Mouse (Mus musculus): ENCODE results near the gene Rasgrp2. TPM values are rescaled to one million over a fixed set of nuclear protein-coding genes. Genes with fewer than 3 reads are reported as not detected.
A peak's percentile ranks its signal among the peaks of the same experiment; 100 is the strongest.

Rasgrp2 gene
- polyA plus RNA-seq, 1 experiment from 2014 or later = 38.4 TPM

GRCm38 (mm10) chr19:6409176-6409575, 10.0 kb downstream of the Rasgrp2 start:
- Histone ChIP-seq H3K9me3 (no peaks in the 10 kb centered on the region), H3K4me3 (no peak overlapping the region), H3K36me3 (no peaks in the 10 kb centered on the region), H3K27me3 (replicated peaks) (peaks cover 23% of the 10 kb centered on the region), H3K9ac (no peak overlapping the region), H3K4me1 (no peaks in the 10 kb centered on the region), H3K4me2 (no peak overlapping the region), H3K27ac (replicated peaks) (no peak overlapping the region)
- 71% methylated on average over 5 of the region's 5 CpGs for WGBS
- ATAC-seq (ENCODE audit: extremely low read depth, insufficient number of reproducible peaks, low FRiP score, low TSS enrichment) = no peak

DNA sequence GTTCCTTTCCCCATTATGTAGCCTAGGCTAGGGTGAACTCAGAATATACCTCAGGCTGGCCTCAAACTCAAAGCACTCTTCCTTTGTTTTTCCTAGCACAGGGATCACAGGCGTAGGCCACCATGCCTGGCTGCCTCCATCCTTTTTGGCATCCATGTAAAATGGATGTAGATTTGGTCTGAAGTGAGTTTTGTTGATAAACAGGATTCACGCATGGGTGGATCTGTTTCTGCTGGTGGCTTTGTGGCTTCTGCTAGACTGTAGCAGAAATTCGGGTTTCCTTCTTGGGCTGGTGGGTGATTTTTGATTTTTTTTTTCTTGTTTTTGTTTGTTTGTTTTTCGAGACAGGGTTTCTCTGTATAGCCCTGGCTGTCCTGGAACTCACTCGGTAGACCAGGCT, 10.8 kb downstream of the Rasgrp2 start:
- Histone ChIP-seq H3K27me3 (replicated peaks) (peaks cover 25% of the 10 kb centered on the region), H3K9ac (no peak overlapping the region), H3K4me3 (no peak overlapping the region), H3K27ac (replicated peaks) (no peak overlapping the region), H3K36me3 (no peaks in the 10 kb centered on the region), H3K4me2 (no peak overlapping the region), H3K4me1 (no peaks in the 10 kb centered on the region), H3K9me3 (no peaks in the 10 kb centered on the region)
- WGBS = 75% methylated on average over 5 of the region's 5 CpGs
- no peak for ATAC-seq (ENCODE audit: extremely low read depth, insufficient number of reproducible peaks, low FRiP score, low TSS enrichment)

DNA sequence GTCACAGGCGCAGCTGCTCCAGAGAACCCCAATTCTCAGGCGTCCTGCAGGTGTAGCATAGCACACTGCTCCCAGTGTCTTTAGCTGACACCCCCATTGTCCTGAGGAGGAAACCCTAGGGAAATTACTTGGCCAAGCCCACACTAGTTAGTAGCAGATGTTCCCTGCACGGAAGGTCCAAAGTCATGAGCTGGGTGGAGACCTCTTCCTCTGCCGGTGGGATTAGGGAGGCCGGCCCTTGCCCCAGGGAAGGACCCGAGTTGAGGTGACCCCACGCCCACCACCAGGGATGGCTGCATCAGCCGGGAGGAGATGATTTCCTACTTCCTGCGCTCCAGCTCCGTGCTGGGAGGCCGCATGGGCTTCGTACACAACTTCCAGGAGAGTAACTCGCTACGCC, 13.7 kb downstream of the Rasgrp2 start:
- Histone ChIP-seq H3K4me1 (peaks cover 20% of the 10 kb centered on the region), H3K36me3 (no peaks in the 10 kb centered on the region), H3K9ac (no peak overlapping the region), H3K4me3 (no peak overlapping the region), H3K27ac (replicated peaks) (no peak overlapping the region), H3K27me3 (replicated peaks) (peaks cover 54% of the 10 kb centered on the region), H3K4me2 (no peak overlapping the region), H3K9me3 (no peaks in the 10 kb centered on the region)
- no peak for ATAC-seq (ENCODE audit: extremely low read depth, insufficient number of reproducible peaks, low FRiP score, low TSS enrichment)
- 55% methylated on average over 14 of the region's 14 CpGs for WGBS

- peaks cover 30% of the 10 kb centered on the region for H3K4me1 ChIP-seq
- 17% methylated on average over 6 of the region's 6 CpGs for WGBS
- H3K27ac ChIP-seq (replicated peaks) = no peak overlapping the region
- H3K4me2 ChIP-seq = no peak overlapping the region
- H3K9me3 ChIP-seq = no peaks in the 10 kb centered on the region
- no peaks in the 10 kb centered on the region for H3K36me3 ChIP-seq
- H3K9ac ChIP-seq = 0 out of 2 replicates have a peak overlapping the region, but pooled peaks have one; percentile 3
- H3K27me3 ChIP-seq (replicated peaks) = peaks cover 80% of the 10 kb centered on the region
- no peak overlapping the region for H3K4me3 ChIP-seq
- ATAC-seq (ENCODE audit: extremely low read depth, insufficient number of reproducible peaks, low FRiP score, low TSS enrichment) = no peak
These were observed 16.3 kb downstream of the Rasgrp2 start for GRCm38 (mm10) chr19:6415454-6415853.

GRCm38 (mm10) chr19:6416124-6416770, 17.1 kb downstream of the Rasgrp2 start:
- no peak overlapping the region for H3K27ac ChIP-seq (replicated peaks)
- no peak overlapping the region for H3K4me2 ChIP-seq
- H3K4me1 ChIP-seq = peaks cover 30% of the 10 kb centered on the region
- H3K9me3 ChIP-seq = no peaks in the 10 kb centered on the region
- no peak for ATAC-seq (ENCODE audit: extremely low read depth, insufficient number of reproducible peaks, low FRiP score, low TSS enrichment)
- peaks cover 88% of the 10 kb centered on the region for H3K27me3 ChIP-seq (replicated peaks)
- H3K4me3 ChIP-seq = no peak overlapping the region
- WGBS = 14% methylated on average over 9 of the region's 9 CpGs
- no peaks in the 10 kb centered on the region for H3K36me3 ChIP-seq
- 0 out of 2 replicates have a peak overlapping the region, but pooled peaks have one; percentile 11 for H3K9ac ChIP-seq

DNA sequence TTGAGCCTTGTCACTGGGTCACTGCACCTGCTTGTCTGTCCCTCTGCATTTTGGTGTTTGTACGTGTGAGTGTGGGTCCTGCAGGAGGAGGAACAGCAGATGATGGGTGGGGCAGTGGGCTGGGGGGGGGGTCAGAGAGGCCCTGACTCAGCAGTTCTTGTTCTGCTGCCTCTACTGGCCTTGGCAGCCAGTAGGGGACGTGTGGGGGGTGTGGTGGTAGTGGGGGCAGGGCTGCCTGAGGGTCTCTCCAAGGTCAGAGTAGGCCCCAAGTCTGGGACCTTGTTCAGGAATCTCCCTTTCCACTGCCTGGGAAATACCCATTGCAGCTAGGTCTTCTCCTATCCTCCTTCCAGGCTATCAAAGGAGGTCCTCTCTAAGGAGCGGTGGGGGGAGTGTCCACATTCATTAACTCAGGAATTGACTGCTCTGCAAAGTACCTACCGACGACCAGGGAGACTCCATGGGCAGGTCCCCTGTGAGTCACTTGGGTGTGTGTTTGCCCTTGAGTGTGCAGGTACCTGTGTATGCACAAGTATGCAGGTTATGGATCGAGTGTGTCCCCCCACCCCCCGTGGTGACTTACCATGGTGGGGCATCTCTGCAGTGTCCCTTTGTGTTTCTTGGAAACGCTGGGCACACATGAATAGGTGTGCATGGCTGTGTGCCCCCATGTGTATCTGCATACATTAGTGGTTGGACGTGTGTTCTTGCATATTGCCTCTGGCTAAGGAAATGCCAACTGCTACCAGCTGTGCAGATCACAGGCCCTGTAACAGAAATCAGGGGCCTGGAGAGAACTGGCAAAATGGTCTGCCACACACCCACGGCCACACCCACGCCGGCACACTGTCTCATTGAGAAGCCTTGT, 18.0 kb downstream of the Rasgrp2 start:
- H3K4me1 ChIP-seq = peaks cover 30% of the 10 kb centered on the region
- no peaks in the 10 kb centered on the region for H3K36me3 ChIP-seq
- whole genome bisulfite sequencing = 62% methylated on average over 12 of the region's 12 CpGs
- peaks cover 97% of the 10 kb centered on the region for H3K27me3 ChIP-seq (replicated peaks)
- no peak overlapping the region for H3K9ac ChIP-seq
- no peaks in the 10 kb centered on the region for H3K9me3 ChIP-seq
- no peak overlapping the region for H3K4me3 ChIP-seq
- no peak for ATAC-seq (ENCODE audit: extremely low read depth, insufficient number of reproducible peaks, low FRiP score, low TSS enrichment)
- no peak overlapping the region for H3K4me2 ChIP-seq
- H3K27ac ChIP-seq (replicated peaks) = no peak overlapping the region

- Histone ChIP-seq H3K9me3 (no peaks in the 10 kb centered on the region), H3K27ac (replicated peaks) (no peak within 1 kb of the TSS), H3K27me3 (replicated peaks) (peaks cover 96% of the 10 kb centered on the region), H3K4me1 (peaks cover 30% of the 10 kb centered on the region), H3K4me3 (peak within 1 kb of the TSS; percentile 54), H3K4me2 (peak within 1 kb of the TSS; percentile 81), H3K36me3 (no peaks in the 10 kb centered on the region), H3K9ac (peak within 1 kb of the TSS; percentile 72)
- under 1% methylated on average over 46 of the region's 46 CpGs for WGBS
- ATAC-seq (ENCODE audit: extremely low read depth, insufficient number of reproducible peaks, low FRiP score, low TSS enrichment) = peak; percentile 45; the same call in 1 of the 2 replicates
These were observed 19.2 kb downstream of the Rasgrp2 start, which contains the start of gene Nrxn2 for GRCm38 (mm10) chr19:6418233-6418879. Nrxn2 (plus strand) TSS chr19:6418731.

- Histone ChIP-seq H3K27ac (replicated peaks) (no peak overlapping the region), H3K4me2 (peak overlapping the region; percentile 81), H3K4me3 (peak overlapping the region; percentile 54), H3K9me3 (no peaks in the 10 kb centered on the region), H3K27me3 (replicated peaks) (peaks cover 97% of the 10 kb centered on the region), H3K4me1 (peaks cover 30% of the 10 kb centered on the region), H3K9ac (no peak overlapping the region), H3K36me3 (no peaks in the 10 kb centered on the region)
- no peak for ATAC-seq (ENCODE audit: extremely low read depth, insufficient number of reproducible peaks, low FRiP score, low TSS enrichment)
- 6% methylated on average over 16 of the region's 23 CpGs for WGBS
These were observed 20.0 kb downstream of the Rasgrp2 start for GRCm38 (mm10) chr19:6418984-6419692.

GRCm38 (mm10) chr19:6419805-6420310, 20.7 kb downstream of the Rasgrp2 start:
- Histone ChIP-seq H3K4me1 (peaks cover 30% of the 10 kb centered on the region), H3K27ac (replicated peaks) (no peak overlapping the region), H3K27me3 (replicated peaks) (peaks cover 98% of the 10 kb centered on the region), H3K9me3 (no peaks in the 10 kb centered on the region), H3K4me2 (no peak overlapping the region), H3K4me3 (no peak overlapping the region), H3K36me3 (no peaks in the 10 kb centered on the region), H3K9ac (no peak overlapping the region)
- ATAC-seq (ENCODE audit: extremely low read depth, insufficient number of reproducible peaks, low FRiP score, low TSS enrichment) = no peak
- WGBS = 48% methylated on average over 9 of the region's 9 CpGs

GRCm38 (mm10) chr19:6420481-6421210, 21.5 kb downstream of the Rasgrp2 start:
- no peaks in the 10 kb centered on the region for H3K36me3 ChIP-seq
- peaks cover 24% of the 10 kb centered on the region for H3K4me1 ChIP-seq
- no peak for ATAC-seq (ENCODE audit: extremely low read depth, insufficient number of reproducible peaks, low FRiP score, low TSS enrichment)
- H3K4me2 ChIP-seq = no peak overlapping the region
- WGBS = 53% methylated on average over 19 of the region's 19 CpGs
- no peaks in the 10 kb centered on the region for H3K9me3 ChIP-seq
- H3K9ac ChIP-seq = no peak overlapping the region
- H3K4me3 ChIP-seq = no peak overlapping the region
- H3K27ac ChIP-seq (replicated peaks) = no peak overlapping the region
- peaks cover 98% of the 10 kb centered on the region for H3K27me3 ChIP-seq (replicated peaks)
